Mouse (Mus musculus) ES-Bruce4 (cell line): ENCODE results near the gene Rab8a.

ENCODE experiments used
- CTCF ChIP-seq: IDR thresholded peaks from one replicate; pipeline ENCODE4 v1.8.1; 2011; ENCODE audit warnings: low read depth, low read length
- POLR2A ChIP-seq: IDR thresholded peaks from one replicate; pipeline ENCODE4 v1.8.1; 2011; ENCODE audit warnings: low read length; ENCODE audit not compliant: insufficient read depth

- TF ChIP-seq CTCF = no peak
- no peak for TF ChIP-seq POLR2A
These were observed 42.4 kb upstream of the Rab8a start for GRCm38 (mm10) chr8:72118616-72119015.
